Mouse (Mus musculus) monocyte, adult 59 days (primary cell): ENCODE measurements around the gene Olfr1016. TPM values are rescaled to one million over a fixed set of nuclear protein-coding genes. Genes with fewer than 3 reads are reported as not detected.

Experiments
- total RNA-seq, 2 experiments: library from RNA; stranded (reverse); gene quantifications; one replicate each; pipeline ENCODE4 v1.2.4; 2023

Olfr1016 gene
- total RNA-seq = not detected

GRCm38 (mm10) chr2:85802444-85802843, at the start of gene Olfr1016:
Olfr1016 (minus strand) TSS chr2:85802544.

GRCm38 (mm10) chr2:85846730-85847129, 44.4 kb upstream of the Olfr1016 start, which contains the start of gene Olfr1020:
Olfr1020 (plus strand) TSS chr2:85847030.

GRCm38 (mm10) chr2:85845383-85845782, 43.0 kb upstream of the Olfr1016 start, which contains the start of gene Olfr1019:
Olfr1019 (minus strand) TSS chr2:85845483.

GRCm38 (mm10) chr2:85818179-85818578, 15.8 kb upstream of the Olfr1016 start, which contains the start of gene Olfr1018:
Olfr1018 (plus strand) TSS chr2:85818479.

GRCm38 (mm10) chr2:85781717-85782116, 20.6 kb downstream of the Olfr1016 start, which contains the start of gene Olfr1015:
Olfr1015 (plus strand) TSS chr2:85782017.

GRCm38 (mm10) chr2:85772413-85772812, 29.9 kb downstream of the Olfr1016 start, which contains the start of gene Olfr1014:
Olfr1014 (plus strand) TSS chr2:85772713.

GRCm38 (mm10) chr2:85766798-85767197, 35.5 kb downstream of the Olfr1016 start, which contains the start of gene Olfr1013:
Olfr1013 (plus strand) TSS chr2:85767098.

GRCm38 (mm10) chr2:85762666-85763065, 39.7 kb downstream of the Olfr1016 start, which contains the start of gene Olfr1012:
Olfr1012 (minus strand) TSS chr2:85762766.

Other genes starting within 250 kb of the Olfr1016 start
- gene Olfr996, start 223.3 kb downstream of the Olfr1016 start, total RNA-seq = not detected
- not detected for gene Olfr998, start 213.6 kb downstream of the Olfr1016 start, total RNA-seq
- not detected for gene Olfr1000, start 190.6 kb downstream of the Olfr1016 start, total RNA-seq
- gene Olfr1002, start 151.8 kb downstream of the Olfr1016 start, total RNA-seq = not detected
- not detected for gene Olfr154, start 138.1 kb downstream of the Olfr1016 start, total RNA-seq
- gene Olfr1006, start 123.8 kb downstream of the Olfr1016 start, total RNA-seq = not detected
- not detected for gene Olfr1008, start 113.1 kb downstream of the Olfr1016 start, total RNA-seq
- gene Olfr1009, start 87.1 kb downstream of the Olfr1016 start, total RNA-seq = not detected
- gene Olfr1012, start 39.8 kb downstream of the Olfr1016 start, total RNA-seq = not detected
- not detected for gene Olfr1013, start 35.4 kb downstream of the Olfr1016 start, total RNA-seq
- gene Olfr1014, start 29.8 kb downstream of the Olfr1016 start, total RNA-seq = not detected
- gene Olfr1015, start 20.5 kb downstream of the Olfr1016 start, total RNA-seq = not detected
- gene Olfr1018, start 15.9 kb upstream of the Olfr1016 start, total RNA-seq = not detected
- not detected for gene Olfr1019, start 42.9 kb upstream of the Olfr1016 start, total RNA-seq
- gene Olfr1020, start 44.5 kb upstream of the Olfr1016 start, total RNA-seq = not detected
- not detected for gene Olfr1022, start 66.0 kb upstream of the Olfr1016 start, total RNA-seq
- not detected for gene Olfr1023, start 83.1 kb upstream of the Olfr1016 start, total RNA-seq
- not detected for gene Olfr1024, start 102.5 kb upstream of the Olfr1016 start, total RNA-seq
- gene Olfr1025-ps1, start 112.6 kb upstream of the Olfr1016 start, total RNA-seq = not detected
- gene Olfr1026, start 119.0 kb upstream of the Olfr1016 start, total RNA-seq = not detected
- not detected for gene Olfr1028, start 147.9 kb upstream of the Olfr1016 start, total RNA-seq
- not detected for gene Olfr1029, start 171.4 kb upstream of the Olfr1016 start, total RNA-seq
- gene Olfr1030, start 176.7 kb upstream of the Olfr1016 start, total RNA-seq = not detected
- not detected for gene Olfr1031, start 187.8 kb upstream of the Olfr1016 start, total RNA-seq
- not detected for gene Olfr1032, start 203.0 kb upstream of the Olfr1016 start, total RNA-seq
- not detected for gene Olfr1033, start 218.1 kb upstream of the Olfr1016 start, total RNA-seq
- gene Olfr1034, start 243.3 kb upstream of the Olfr1016 start, total RNA-seq = not detected